Mouse (Mus musculus) kidney, postnatal 25 days (tissue): Measurements from ENCODE around the gene Tent5a.

Experiments
- DNase-seq, 2 experiments: peaks; one replicate each; pipeline ENCODE4 v3.0.0; 2021; ENCODE audit warnings: mixed read lengths in 2 of 2

Tent5a gene

DNA sequence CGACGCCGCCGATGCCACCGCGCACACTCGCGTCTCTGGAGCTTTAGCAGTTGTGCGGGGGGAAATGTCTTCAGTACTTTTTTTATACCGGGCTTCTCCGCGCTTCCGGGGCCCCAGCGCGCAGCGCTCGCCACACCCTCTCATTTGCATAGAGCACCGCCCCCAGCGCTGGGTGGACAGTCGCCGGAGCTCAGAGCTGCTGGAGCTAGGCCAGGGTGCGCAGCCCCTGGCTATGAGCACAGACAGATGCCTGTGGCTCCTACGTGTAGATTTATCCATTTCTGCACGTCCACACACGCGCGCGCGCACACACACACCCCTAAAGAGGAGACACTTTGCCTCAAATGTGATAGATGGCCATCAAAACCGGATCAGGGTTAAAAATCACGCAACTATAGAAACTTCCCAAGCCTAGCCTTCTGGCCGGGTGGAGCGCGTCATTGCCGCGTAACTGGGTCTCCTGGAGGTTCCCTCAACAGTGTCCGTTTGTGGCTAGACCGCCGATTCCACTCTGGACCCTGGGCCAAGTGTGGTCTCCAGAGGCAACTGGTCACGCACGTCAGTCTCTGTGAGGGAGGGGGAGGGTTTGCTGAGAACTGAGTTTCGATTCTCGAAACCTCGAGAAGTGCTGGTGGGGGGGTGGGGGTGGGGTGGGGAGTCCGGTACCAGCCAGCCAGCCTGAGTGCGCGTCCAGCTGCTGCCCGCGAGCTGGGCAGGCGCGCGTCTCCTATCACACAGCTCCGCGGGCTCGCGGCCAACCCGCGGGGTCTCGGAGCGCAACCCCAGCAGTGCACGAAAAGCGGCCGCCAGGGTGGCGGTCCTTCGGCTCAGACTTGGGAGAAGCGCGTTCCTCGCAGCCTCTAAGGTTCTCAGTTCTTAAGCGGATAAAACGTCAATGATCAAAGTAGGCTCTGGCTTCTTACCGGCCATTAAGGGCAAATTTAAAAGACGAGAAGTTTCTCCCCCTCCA, at the start of gene Tent5a:
Gene Tent5a, minus strand, starts transcription at position 107 of the 970 bp plus-strand sequence.
- peak; percentile 86 to 92 for DNase-seq

DNA sequence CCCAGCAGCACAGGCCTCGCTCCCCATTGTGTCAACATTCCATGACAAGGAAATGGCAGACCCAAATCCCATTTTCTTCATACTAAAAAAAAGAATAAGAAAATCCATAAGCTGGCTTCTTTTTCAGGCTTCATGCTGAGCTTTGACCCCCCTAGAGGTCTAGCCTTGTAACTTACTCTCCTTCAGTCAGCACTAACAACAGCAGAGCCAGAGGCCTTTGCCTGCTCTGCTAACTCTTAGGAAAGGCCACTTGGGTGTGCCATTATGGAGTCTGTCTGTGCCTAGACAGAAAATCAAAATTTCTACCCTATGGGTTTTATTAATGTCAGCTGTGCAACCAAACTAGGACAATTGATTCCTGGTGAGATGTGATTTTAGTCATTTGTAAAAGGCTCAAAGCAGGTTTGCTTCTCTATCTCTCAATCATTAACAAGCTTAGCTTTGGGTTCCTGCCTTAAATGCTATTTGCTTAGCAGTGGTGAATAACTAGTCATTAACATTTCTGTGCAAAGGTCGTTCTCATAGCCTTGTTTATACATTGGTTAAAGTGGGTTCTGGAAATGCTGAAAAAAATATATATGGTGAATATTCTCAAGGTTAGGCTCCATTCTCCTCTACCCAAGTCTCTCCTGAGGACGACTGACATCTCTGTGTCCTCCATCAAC, 49.6 kb upstream of the Tent5a start:
- no peak for DNase-seq

DNA sequence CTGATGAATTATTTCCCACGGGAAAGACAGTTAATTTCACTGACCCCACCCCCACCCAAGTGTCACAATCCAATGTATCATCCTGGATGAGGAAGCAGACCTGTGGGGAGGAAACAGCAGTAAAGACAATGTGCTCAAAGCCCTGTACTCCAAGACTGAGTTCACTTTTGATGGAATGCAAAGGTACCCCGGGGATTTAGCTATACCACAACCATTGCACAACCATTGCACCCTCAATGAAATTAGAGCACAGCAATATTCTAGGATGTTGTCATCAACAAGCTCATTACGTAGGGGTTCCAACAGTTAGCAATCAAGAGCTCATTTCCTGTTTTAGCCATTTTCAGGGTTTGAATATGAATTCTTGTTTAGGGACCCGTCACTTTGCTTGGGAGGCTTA, 48.0 kb upstream of the Tent5a start:
- no peak for DNase-seq

GRCm38 (mm10) chr9:85372034-85372433, 44.9 kb upstream of the Tent5a start:
- no peak for DNase-seq

DNA sequence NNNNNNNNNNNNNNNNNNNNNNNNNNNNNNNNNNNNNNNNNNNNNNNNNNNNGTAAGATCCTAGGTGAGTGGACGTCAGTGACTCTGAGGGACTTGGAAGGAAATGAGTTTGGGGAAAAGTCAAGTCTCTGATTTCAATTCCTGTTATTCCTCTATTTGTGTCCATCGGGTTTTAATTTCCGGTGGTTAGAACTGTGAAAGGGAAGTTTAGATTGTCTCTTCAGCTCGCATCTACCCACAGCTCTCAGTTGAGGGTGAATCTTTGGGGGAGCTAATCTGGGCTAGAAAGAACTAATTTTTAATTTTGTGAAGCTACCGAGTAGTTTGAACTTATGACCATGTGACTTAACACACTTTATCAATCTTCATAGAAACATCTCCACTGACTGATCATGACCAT, 42.4 kb upstream of the Tent5a start:
- no peak for DNase-seq

DNA sequence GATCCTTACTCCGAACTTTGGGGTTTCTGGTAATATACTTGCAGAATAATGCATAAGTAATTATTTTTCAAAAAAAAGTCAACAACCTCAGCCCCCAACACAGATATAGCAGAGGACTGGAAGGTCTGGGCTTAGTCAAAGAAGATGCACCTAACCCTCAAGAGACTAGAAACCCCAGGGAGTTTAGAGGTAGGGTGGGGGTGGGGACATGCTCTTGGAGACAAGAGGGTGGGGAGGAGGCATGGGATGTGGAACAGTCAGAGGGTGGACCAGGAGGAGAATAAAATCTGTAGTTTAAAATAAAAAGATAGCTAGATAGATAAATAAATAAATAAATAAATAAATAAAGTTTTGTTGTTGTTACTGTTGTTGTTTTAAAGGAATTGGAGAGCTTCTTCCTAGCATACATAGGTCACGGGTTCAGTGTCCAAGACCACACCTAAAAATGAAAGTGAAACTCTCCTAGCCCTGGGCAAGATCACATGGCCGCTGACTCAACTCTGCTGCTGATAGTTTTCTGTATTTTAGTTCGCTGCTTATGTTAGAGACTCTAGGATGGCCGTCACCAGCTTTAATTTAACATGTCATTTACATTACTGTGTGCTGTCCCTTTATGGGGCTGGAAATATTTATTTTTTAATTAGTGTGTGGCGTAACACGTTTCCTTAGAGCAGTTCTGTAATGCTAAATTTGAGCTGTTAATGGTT, 30.2 kb upstream of the Tent5a start:
- no peak for DNase-seq

- DNase-seq, result no peak
Observed at GRCm38 (mm10) chr9:85355559-85355958, 28.4 kb upstream of the Tent5a start.

- DNase-seq, result no peak
Observed at GRCm38 (mm10) chr9:85347823-85348523, 20.8 kb upstream of the Tent5a start.

GRCm38 (mm10) chr9:85342892-85343785, 16.0 kb upstream of the Tent5a start:
- DNase-seq, result no peak

GRCm38 (mm10) chr9:85340303-85340702, 13.2 kb upstream of the Tent5a start:
- DNase-seq, result no peak

DNA sequence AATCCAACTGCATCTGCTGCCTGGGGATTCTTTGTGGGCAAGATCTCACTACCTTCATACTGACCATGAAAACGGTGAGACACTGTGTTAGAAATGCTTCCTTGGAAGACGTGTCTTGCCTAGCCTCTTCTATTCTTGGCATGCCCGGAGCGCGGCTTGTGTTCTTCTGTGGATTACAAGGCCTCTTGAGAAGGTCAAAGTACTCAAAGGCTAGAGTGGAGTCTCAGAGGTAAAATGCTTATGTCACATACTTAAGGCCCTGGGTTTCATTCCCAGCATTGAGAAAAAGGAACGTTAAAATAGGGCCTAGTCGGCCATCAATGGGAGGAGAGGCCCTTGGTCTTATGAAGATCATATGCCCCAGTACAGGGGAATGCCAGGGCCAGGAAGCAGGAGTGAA, 8.9 kb upstream of the Tent5a start:
- no peak for DNase-seq

DNA sequence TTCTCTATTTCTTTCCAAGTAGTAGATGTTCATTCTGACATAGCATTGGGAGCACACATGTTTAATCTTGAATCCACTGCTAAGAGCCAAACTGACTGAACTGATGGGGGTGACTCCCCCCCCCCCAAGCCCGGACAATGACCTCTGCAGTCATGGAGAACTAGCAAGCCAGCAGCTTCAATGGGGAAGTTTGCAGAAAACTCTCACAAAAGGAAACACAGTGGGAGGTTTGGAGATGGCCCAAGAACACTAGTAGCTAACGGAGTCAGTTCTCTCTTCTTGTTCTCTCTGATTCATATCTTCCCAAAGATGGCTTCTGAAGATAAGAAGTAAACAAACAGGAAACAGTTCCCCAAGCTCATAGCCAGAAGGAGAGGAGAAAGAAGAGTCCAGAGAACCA, 4.4 kb upstream of the Tent5a start:
- peak in 1 of 2 experiments; percentile 16 for DNase-seq

GRCm38 (mm10) chr9:85328259-85328658, 1.1 kb upstream of the Tent5a start:
- peak; percentile 87 to 92 for DNase-seq

GRCm38 (mm10) chr9:85326292-85327241, 581 bp downstream of the Tent5a start:
- peak; percentile 49 to 68 for DNase-seq

GRCm38 (mm10) chr9:85325201-85325868, 1.8 kb downstream of the Tent5a start:
- DNase-seq, result no peak

DNA sequence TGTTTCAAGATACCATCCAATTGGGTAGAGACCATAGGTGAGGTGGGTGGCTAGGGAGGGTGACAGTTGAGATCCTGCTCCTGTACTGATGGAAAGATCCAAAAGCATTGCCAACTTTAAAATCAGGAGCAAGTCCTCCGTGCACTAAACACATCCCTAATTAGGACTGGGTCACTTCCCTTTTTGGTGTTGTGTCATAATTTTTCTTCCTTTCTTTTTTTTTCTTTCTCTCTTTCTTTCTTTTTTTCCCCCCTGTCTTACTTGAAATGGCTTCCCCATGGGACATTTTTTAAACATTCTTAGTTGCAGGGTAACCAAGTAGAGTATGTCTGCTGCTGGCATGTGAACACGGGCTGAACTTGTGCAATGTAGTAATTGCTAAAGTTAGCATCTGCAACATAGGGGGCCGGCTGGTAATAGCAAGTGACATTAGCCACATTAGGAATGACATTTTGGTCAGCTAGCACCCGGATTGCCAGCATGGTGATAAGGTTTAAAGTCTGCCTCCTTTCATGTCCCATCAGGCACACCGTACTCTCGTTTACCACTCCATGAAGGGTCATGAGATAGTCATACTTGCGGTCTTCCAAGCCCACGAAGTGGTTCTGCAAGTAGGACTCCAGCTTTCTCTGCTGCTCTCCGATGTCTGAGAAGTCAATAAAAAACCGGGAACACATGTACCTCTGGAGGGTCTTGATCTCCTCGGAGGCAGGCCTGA, 2.8 kb downstream of the Tent5a start:
- DNase-seq, result no peak

DNA sequence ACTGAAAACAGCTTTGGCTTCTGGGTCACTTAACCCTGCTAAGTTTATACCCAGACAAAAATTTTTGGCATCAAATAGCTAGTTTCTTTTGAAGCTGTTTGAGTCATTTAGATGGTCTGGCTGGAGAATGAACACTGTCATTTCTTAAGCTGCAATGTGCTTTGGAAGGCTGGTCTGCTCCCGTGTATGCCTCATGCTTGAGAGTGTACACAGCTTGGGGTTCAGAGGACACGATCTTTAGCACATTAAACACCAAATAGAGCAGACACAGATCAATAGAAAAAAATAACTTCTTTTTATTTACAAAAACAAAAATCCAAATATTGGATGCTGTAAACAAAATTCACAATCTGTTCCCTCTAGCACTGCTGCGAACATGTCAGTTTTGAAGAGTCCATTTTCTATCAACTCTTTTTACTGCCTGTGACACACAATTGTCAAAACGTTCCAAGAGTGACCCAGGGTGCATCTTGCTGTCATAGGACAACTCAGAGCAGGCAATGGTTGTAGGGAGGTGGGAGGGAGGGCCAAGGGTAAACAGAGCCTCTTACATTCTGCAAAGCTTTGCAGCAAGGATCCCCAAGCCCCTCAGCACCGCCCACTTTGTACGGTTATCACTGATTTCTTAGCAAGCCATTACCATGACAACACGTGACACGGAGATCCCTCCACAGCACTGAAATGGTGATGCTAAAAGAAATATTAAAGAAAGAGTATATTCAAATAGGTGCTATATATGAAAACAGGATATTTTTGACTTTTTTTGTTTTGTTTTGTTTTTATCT, 6.8 kb downstream of the Tent5a start:
- DNase-seq, result no peak

DNA sequence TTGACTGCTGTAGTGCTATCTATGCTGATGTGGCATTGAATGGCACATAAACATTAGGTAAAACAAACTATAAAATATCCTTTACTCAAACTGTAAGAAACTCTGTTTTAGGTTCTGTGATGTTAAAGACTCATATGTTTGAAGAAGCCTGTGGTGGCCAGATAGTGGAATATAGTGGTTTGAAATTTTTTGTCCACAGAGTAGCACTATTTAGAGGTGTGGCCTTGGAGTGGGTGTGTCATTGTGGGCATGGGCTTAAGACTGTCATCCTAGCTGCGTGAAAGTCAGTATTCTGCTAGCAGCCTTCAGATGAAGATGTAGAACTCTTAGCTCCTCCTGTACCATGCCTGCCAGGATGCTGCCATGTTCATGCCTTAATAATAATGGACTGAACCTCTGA, 11.0 kb downstream of the Tent5a start:
- DNase-seq, result no peak
